Mouse (Mus musculus): ENCODE measurements around the gene Gbf1.

- no peak for TF ChIP-seq CTCF (IDR thresholded peaks at IDR 0.05; ENCODE audit: insufficient read depth, low read depth, low read length)
- TF ChIP-seq POLR2A (IDR thresholded peaks at IDR 0.05; ENCODE audit: insufficient read depth, low read depth, low read length), result no peak
Observed at GRCm38 (mm10) chr19:46103437-46104186, 48.7 kb upstream of the Gbf1 start.
